Mouse (Mus musculus): ENCODE data around the gene Rad54l2. TPM values are rescaled to one million over a fixed set of nuclear protein-coding genes. Genes with fewer than 3 reads are reported as not detected.

The Rad54l2 gene
- total RNA-seq (2017) = 10.3 to 29.7 TPM (median 14.5 TPM) in 3 replicates

DNA sequence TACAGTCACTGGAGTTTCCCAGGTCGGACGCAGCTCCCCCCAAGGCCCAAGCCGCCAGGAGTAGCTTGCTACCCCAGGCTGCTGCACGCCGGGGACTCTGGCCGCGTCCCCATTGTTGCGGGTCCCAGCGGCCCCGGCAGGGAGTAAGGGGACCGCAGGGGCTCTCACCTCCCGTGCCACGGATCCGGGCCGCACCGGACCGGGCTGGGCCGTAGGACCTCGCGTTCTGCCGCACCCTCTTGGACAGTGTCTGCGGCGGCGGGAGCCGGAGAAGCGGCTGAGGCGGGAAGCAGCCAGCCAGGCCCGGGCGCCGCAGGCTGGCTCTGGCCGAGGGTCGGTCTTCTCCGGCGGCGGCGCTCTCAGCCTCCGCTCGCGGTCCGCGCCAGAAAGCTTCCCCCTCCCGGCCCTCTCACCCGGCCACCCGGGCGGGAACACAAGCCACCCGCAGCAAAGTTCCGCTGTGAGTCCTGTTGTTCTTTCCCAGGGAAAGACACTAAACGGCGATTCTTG lies at the start of gene Rad54l2:
TSS of gene Rad54l2 (minus strand) at position 383 of the 510 bp plus-strand sequence.
- ATAC-seq (replicated peaks; ENCODE audit: insufficient number of reproducible peaks, low FRiP score, low TSS enrichment, poor library complexity, severe bottlenecking) = peak; percentile 81

DNA sequence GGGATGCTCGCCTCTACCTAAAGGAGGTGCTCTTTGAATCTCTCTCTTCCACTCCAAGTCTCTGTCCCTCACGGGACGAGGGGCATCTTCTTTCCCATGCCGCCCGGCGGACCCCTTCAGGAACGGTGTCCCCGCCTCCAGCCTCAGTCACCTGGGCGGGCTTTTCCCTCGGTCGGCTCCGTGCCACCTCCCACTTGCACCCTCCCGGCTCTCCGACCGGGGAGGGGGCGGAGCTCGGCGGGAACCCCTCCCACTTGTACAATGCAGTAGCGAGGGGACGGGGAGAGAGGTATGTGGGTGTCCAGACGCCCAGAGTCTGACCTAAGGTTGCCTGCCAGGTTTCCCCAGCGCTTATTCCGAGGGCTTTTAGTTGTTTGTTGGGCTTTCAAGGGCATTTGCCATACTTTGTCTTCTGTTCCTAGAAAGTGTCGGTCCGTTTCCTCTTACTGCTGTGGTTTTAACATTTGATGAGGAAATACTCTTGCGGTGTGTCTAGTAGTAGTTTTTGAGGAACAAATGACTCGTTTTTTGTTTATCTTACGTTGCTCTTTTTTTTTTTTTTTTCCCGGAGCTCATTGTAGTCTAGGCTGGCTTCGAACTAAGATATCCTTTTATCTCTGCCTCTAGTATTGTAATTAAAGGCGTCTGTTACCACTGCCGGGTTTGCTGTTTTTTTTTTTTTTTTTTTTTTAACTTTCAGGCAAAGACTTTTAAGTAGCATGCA lies 33.5 kb upstream of the Rad54l2 start:
- peak; percentile 63 for ATAC-seq (replicated peaks; ENCODE audit: insufficient number of reproducible peaks, low FRiP score, low TSS enrichment, poor library complexity, severe bottlenecking)

DNA sequence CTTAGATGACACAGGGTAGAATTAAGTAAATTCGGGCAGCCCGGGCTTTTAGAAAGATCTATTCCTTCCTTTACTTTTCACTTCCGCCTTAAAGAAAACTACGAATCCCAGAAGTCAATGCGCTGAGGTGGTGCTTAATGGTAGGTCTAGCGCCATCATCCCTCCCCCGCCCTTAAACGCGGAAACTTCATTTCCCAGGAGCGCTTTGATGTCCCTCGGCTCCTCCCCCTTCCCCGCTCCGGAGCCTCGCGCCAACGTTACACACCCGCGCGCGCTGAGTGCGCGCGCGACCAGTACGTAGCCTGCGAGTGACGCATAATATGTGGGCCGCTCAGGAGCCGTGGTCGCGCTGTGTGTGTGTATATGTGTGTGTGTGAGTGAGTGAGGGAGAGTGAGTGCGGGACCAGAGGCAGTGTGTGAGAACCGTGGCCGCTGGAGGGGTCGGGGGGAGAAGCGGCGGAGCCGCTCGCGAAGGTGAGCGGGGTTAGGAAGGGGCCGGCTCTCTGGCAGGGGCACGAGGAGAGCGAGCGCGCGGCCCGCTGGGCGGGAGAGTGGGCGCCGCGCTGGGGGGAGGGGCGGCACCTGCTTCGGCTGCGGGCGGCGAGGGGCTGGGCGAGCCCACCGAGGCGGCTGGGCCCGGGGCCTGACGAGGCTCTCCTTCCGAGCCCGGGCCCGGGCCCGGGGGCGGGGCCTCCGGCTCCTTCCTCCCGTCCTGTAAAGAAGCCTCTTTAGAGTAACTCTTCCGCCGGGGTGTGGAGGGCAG lies 32.8 kb upstream of the Rad54l2 start, which contains the start of gene Dcaf1:
TSS of gene Dcaf1 (plus strand) at position 257 of the 763 bp plus-strand sequence.
- ATAC-seq (replicated peaks; ENCODE audit: insufficient number of reproducible peaks, low FRiP score, low TSS enrichment, poor library complexity, severe bottlenecking) = peak; percentile 95

DNA sequence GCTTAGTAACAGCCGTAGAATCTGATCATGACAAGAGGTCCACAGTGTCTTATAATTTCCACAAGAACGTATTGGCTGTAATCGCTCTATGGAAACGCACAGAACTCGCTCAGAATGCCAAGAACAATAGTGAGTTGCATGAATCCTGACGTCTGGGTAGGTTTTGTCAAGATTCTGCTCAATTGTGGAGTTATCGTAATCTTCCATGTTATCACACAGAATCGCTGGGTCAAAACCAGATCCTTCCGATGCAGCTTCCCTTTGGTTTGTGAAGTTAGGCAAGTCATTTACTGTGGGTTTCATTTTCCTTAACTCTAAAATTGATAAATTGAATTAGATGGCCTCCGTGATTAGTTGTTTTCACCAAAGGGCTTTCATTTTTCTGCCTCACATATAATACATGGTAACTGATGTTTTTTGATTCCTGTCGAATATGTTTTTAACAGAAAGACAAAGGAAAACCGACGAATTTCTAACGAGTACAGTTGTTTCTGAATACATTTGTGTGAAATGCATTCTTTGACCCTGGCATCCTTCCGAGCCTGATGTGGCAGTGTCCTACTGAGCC lies 32.1 kb upstream of the Rad54l2 start:
- no peak for ATAC-seq (replicated peaks; ENCODE audit: insufficient number of reproducible peaks, low FRiP score, low TSS enrichment, poor library complexity, severe bottlenecking)

DNA sequence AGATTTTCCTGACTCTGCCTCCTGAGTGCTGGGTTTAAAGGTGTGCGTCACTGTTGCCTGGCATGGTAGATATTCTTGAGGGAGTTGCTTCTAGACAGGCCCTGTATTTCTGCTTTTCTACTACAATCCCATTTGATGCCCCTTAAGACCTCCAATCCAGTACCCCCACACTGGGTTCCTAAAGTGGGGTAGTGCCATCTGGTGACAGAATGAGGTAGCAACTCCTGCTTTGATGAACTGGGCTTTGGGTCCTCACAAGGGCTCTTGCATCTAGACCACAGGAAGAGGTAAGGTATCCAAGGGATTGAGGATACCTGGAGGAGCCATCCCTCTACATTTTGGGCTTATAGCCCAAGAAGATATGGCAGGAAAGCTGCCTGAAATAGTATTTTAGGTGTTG lies 30.2 kb upstream of the Rad54l2 start:
- no peak for ATAC-seq (replicated peaks; ENCODE audit: insufficient number of reproducible peaks, low FRiP score, low TSS enrichment, poor library complexity, severe bottlenecking)

DNA sequence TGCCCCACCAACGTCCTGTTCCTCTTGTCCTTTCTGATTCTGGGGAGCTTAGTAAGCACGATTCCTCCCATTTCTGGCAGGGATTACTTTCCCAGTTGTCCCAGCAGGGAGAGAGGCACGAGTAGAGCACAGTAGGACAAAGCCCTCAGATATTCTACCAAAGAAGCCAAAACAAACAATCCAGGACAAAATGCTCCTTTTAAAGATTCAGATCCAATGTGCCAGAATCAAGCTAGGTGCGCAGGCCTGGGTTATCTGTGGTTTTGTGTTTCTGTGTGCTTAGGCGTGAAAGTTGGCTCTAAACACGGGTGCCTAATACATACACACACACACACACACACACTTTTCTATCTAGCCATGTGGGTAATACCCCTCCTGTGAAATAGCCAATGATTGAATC lies 29.2 kb upstream of the Rad54l2 start:
- no peak for ATAC-seq (replicated peaks; ENCODE audit: insufficient number of reproducible peaks, low FRiP score, low TSS enrichment, poor library complexity, severe bottlenecking)

DNA sequence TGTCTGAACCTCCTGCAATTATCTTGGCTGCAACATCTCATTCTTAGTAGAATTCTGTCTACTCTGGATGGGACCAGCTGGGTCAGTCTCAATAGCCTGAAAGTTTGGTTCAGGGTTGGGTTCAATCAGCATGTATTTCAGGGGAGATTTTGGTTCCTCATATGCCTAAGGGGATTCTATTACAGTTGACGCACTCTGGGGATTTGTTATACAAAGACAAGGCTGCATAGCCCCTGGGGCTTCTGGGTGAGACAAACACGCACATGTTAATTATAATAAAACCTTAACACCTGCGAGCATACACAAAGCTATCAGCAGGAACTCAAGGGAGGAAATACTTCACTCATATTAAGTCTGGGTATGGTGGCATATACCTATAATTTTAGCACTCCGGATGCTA lies 17.5 kb upstream of the Rad54l2 start:
- no peak for ATAC-seq (replicated peaks; ENCODE audit: insufficient number of reproducible peaks, low FRiP score, low TSS enrichment, poor library complexity, severe bottlenecking)

DNA sequence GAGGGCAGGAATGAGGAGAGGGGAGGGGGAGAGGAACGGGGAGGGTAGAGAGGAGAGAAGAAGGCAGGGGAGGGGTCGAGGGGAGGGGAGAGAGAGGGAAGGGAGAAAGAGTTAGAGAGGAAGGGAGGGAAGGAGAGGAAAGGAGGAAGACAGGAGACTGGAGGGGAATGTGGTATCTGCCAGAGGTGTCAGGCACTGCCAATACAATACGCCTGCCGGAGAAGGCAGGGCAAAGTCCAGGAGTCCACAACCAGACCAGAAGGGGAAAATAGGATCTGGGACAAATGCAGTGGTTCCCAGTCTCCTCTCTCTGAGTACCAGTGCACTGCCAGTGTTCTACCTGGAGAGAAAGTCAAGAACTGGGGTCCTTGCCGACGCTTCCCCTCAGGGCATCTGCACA lies 1.8 kb upstream of the Rad54l2 start:
- no peak for ATAC-seq (replicated peaks; ENCODE audit: insufficient number of reproducible peaks, low FRiP score, low TSS enrichment, poor library complexity, severe bottlenecking)

DNA sequence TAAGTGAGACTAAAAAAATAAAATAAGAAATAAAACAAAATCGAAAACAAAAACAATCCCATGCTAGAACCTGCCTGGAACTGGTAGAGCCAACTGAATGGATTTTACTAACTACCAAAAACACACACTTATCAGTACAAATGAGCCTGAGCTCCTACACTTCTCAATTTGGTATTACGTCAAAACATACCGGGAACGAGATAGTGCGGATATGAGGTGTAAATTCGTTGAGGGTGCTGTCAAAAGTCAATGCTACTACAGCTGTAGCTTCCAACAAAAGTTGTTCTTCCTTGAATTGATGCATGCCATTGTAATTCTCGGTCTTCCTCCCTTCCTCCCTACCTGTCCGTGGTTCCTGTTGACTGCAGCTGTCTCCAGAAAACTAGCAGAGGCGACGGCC lies 369 bp upstream of the Rad54l2 start:
- ATAC-seq (replicated peaks; ENCODE audit: insufficient number of reproducible peaks, low FRiP score, low TSS enrichment, poor library complexity, severe bottlenecking) = no peak

DNA sequence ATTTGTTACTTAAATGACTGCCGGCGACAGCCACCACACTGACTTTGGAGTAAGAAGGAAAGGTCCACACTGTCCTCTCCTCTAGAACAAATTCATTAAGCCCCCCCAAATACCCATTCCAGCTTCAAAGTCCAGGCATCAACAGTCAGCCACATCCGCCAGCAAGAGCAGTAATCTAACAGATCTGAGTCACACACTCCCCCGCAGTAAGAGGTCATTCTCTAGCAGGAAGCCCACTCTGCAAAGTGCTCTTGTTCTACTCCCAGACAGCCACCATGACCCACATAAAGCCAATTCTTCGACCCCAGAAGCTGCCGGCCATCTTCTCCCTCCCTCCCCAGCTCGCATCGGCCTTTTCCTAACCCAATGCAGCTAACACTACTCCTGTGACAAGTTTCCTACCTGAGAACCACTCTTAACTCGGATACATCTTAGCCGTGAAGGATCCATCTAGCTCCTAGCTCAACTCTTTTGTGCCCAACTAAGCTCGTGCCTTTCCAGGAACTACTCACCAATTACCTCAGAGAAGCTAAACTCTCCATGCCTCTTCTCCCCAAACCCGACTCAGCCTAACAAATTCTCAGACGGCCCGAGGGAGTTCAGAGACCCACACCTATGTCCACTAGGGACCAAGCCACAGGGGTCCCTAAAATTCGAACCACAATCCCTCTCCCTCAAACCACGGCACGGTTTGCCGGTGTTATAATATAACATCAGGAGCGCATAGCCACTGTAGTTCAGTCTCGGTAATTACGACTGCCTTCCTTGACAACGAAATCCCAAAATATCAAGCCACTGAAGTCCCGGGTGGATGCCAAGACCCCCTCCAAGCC lies 799 bp downstream of the Rad54l2 start:
- peak; percentile 27; the same call in 1 of the 2 replicates for ATAC-seq (replicated peaks; ENCODE audit: insufficient number of reproducible peaks, low FRiP score, low TSS enrichment, poor library complexity, severe bottlenecking)

DNA sequence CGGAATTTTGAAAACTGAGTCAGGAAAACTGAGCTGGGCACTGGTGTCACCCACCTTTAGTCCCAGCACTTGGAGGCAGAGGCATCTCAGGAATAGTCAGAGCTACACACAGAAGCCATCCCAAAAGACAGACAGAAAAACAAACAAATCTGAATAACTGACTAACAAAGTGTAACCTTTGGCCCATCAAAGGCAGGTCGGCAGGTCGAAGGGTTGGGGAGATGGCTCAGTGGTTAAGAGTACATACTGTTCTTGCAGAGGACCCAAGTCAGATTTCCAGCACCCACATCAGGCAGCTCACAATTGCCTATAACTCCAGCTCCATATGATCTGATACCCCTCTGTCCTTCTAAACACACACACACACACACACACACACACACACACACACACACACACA lies 3.8 kb downstream of the Rad54l2 start:
- no peak for ATAC-seq (replicated peaks; ENCODE audit: insufficient number of reproducible peaks, low FRiP score, low TSS enrichment, poor library complexity, severe bottlenecking)

DNA sequence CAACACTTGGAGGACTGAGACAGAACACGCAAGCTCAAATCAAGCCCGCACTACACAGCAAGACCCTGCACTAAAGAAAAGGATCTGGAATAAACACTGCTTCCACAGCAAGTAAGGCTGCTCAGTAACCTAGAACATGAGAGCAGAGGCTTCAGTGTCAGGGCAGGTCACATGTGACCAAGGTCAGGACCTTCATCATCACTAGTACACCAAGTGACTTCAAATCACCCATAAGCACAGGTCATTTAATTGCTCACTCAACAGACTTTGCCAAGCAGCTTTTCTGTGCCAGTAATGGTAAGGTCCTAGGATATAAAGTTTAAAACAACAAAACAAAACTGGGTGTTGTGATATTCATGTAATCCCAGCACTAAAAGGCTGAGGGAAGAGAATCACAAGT lies 5.4 kb downstream of the Rad54l2 start:
- ATAC-seq (replicated peaks; ENCODE audit: insufficient number of reproducible peaks, low FRiP score, low TSS enrichment, poor library complexity, severe bottlenecking) = no peak

DNA sequence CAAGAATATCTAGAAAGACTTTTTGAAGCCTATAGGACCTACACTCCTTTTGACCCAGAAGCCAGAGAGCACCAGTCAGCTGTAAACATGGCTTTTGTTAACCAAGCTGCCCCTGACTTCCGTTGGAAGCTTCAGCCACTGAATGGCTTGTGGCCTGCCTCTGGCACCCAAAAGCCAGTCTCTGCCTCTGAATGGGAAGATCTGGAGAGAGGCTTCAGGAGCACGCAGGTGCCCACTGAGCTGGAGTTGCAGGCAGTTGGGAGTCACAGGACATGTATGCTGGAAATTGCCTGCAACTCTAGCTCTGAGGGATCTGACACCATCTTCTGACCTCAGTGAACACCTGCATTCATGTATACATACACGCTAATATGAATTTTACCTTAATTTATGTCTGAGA lies 8.9 kb downstream of the Rad54l2 start:
- ATAC-seq (replicated peaks; ENCODE audit: insufficient number of reproducible peaks, low FRiP score, low TSS enrichment, poor library complexity, severe bottlenecking) = no peak

DNA sequence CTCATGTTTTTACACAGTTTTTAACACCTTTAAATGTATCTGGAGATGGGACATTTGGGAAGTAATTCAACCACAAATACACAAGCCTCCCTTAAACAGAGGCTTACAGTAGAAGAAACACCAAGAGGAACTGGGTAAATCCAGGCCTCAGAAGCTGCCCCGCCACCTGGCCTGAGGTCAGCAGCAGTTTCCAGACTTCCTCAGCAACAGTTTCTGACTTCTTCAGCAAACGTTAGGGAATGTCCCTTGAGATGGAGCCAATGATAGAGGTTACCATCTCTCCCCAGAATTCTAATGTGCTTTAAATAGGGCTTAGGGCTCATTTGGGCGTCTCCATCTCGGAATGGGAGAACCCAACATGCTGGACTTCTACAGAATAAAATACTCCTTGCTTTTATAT lies 10.7 kb downstream of the Rad54l2 start:
- ATAC-seq (replicated peaks; ENCODE audit: insufficient number of reproducible peaks, low FRiP score, low TSS enrichment, poor library complexity, severe bottlenecking) = no peak

DNA sequence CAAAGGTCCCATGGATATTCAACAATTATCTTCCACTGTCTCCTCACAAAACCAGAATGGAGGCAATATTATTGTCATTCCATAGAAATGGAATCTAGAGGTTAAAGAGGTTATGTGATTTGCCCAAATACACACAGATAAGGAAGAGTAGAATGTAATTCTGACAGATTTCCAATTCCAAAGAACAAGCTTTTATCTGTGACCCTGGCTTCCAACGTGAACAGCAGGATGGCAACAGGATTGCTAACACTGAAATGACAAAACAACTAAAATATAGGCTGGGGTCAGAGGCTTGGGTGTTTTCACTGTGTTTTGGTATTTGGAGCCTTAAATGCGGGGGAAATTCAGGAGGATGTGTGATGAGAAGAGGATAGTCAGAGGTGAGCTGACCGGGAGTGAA lies 11.6 kb downstream of the Rad54l2 start:
- no peak for ATAC-seq (replicated peaks; ENCODE audit: insufficient number of reproducible peaks, low FRiP score, low TSS enrichment, poor library complexity, severe bottlenecking)

DNA sequence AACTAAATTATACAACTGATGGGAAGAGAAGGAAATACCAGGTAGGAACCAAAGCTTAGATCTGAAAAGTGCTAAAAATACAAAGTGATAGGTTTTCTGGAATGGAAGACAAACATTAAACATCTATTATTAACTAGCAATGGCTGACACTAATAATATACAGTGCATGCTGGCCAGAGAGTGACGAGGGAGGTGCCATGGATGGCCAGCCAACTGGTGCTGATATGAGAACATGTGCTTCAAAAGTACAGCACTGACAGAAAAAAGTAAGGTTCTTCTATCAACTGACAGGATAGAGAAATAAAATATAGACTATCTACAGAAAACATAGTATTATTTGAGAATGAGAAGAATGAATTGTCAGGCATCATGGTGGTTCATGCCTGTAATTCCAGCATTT lies 12.9 kb downstream of the Rad54l2 start:
- no peak for ATAC-seq (replicated peaks; ENCODE audit: insufficient number of reproducible peaks, low FRiP score, low TSS enrichment, poor library complexity, severe bottlenecking)

DNA sequence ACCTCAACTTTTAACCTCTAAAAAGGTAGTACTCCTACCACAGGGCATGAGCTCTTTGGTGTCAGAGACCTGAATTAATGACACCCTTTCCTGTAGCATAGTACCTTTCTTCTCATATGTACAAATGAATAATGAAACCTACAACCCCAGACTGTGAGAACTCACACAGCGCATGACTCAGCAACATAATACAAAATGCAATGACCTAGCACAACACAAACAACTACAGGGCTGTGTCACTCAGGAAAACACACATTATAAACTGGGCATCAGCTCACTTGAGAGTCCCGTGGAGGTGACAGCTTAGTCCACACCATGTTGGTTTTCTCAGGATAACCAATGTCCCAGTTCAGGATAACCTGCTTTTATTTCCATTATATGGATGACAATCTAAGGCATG lies 17.2 kb downstream of the Rad54l2 start:
- ATAC-seq (replicated peaks; ENCODE audit: insufficient number of reproducible peaks, low FRiP score, low TSS enrichment, poor library complexity, severe bottlenecking) = no peak

DNA sequence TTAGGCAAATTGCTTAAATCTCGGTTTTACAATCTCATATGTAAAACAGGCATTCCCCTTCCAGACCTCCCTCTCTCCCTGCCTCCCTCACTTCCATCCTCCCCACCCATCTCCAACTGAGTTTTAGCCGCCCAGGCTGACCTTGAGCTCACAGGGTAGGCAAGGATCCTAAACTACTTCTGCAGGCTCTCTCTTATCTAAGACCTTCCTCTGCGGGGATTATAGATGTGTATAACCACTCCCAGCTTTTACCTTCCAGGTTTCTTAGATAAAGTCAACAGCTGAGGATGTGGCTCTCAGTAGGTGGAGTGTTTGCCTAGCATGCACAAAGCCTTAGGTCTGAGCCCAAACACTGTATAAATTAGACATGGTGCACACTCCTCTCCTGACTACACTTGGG lies 18.8 kb downstream of the Rad54l2 start:
- no peak for ATAC-seq (replicated peaks; ENCODE audit: insufficient number of reproducible peaks, low FRiP score, low TSS enrichment, poor library complexity, severe bottlenecking)

DNA sequence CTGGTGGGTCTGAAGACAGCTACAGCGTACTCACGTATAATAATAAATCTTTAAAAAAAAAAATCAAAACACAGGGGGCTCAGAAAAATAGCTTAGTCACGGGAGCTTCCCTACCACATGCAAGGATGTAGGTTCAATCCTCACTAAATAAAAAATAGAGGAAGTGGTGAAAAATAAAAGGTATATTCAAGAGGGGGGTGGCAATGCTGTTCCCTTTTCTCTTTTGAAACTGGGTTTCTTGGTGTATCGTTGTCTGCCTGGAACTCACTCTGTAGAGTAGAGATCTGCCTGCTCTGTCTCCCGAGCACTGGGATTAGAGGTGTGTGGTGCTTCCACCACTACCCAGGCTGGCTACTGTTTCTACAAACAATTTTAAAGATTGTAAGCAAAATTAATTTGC lies 19.2 kb downstream of the Rad54l2 start:
- ATAC-seq (replicated peaks; ENCODE audit: insufficient number of reproducible peaks, low FRiP score, low TSS enrichment, poor library complexity, severe bottlenecking) = no peak
